Mouse (Mus musculus): ENCODE data around the gene Acvr2b.

The Acvr2b gene

DNA sequence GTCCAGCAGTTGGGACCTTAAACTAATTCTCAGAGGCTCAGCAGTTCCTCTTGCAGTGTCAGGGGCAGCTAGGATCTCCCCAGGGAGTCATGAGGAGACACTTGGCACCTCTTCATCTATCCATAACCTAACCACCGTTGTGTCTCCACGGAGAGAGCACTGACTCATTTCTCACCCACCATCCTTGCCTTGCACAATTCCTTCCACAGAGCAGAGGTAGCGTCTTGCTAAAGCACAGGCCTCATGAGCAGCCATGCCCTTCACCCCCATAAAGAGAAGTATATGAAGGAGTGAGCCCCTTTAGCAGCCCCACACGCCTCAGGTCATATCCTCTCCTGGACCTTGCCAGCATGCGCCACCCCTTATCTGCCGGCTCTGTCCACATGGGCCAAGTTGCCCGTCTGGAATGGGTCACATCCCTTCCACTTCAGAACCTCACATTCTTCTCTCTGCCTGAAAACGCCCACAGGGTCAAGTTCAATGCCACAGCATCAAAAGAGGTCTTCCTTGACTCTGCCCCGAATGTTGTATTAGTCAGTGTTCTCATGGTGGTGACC is 71.8 kb downstream of the Acvr2b start:
- DNase-seq, result no peak

DNA sequence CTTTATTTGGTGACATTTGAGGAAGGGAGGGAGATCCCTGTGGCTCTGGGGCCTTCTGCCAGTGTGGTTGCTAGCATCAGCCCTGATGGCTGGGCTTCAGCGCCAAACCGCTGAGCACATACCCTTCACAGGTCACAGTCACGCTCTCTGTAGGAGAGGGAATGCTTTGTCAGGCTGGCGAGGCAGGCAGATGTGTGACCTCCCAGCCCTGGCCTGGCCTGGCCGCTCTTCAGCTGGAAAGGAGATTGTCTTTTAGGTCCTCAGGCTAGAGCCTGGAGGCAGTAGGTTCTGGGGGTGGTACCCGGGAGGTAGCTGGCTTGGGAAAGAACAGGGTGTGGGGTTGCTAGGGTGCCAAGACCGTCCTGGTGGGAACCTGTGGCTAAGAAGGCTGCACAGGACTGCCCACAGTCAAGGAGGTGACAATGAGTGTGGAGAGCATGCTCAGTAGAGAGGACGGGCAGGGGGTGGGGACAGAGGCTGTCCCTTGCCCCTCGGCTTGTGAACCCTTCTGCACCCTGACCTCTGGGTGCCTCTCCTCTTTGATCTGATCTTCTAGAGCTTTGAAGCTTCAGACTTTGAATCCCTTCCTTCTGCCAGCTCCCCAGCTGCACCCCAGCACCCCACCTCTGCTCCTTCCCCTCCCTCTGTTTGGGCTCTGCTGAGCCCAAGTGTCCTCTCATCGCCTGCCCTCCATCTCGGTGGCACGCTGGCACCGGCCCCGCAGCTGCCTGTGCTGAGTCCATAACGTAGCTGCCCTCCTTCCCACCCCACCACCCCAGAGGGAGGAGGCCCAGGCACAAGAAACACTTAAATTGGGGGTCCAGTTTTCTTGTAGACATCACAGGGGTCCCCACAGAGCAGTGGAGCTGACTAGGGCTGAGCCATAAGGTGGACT is 73.0 kb downstream of the Acvr2b start:
- no peak for DNase-seq

DNA sequence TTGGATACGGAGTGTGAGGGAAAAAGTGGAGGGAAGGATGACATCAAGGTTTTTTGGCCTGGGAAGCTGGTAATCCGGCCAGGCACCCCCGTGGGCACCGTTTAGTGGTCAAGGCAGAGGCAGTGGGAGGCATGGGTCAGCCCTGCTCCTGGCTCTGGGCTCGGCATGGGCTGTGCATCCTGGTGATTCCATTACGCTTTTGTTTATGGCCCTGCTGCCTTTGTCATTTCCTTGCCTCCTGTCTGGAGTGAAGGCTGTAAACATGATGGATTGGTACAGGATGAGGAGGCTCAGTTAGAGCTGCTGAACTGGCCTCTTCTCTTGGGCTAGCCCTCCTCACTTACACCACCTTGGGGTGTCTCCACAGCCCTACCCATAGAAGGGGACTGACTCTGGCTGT is 75.8 kb downstream of the Acvr2b start:
- peak in 1 of 2 experiments; percentile 41 for DNase-seq

- DNase-seq, result no peak
Observed at GRCm38 (mm10) chr9:119478345-119478744, 76.4 kb downstream of the Acvr2b start.

GRCm38 (mm10) chr9:119479297-119479696 is 77.4 kb downstream of the Acvr2b start:
- no peak for DNase-seq

GRCm38 (mm10) chr9:119481612-119482011 is 79.7 kb downstream of the Acvr2b start:
- no peak for DNase-seq

DNA sequence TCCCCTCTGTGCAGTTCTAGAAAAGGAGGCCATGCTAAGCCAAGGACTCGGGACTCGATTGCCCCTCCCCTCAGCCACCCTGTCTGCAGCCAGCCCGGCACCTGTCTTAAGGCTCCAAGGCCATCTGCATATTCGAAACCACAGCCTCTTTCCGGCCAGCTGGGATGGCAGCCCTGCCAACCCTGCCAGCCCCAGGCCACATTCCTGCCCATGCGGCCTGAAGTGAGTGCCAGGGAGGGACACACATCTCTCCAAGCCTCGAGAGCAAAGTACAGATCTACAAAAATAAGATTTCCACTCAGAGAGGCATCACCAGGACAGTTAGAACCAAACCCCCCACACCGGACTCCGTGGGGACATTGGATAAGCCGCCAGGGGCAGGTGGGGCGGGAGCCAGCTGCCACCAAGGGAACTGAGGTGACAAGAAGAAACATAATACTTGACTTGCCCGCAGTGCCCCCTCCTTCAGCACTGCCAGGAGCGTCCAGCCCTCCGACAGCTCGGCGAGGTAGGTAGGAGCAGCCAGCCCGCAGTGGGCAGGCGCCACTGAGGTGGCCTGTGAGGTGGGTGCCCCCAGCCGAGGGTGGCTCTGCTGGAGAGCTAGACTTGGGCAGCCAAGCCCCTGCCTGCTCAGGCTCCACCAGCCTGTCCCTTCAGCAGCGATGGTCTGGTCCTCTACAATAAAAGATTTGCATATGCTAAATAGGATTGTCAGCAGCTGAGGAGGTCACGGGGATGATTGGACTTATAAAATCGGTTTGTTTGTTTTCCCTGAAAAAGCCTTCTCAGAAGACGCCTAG is 81.8 kb downstream of the Acvr2b start:
- peak in 1 of 2 experiments; percentile 47 for DNase-seq

- no peak for DNase-seq
Observed at GRCm38 (mm10) chr9:119484420-119484819, 82.5 kb downstream of the Acvr2b start.
